10 mouse cellular contexts compared by ENCODE assay signal in the genomic region with DNA sequence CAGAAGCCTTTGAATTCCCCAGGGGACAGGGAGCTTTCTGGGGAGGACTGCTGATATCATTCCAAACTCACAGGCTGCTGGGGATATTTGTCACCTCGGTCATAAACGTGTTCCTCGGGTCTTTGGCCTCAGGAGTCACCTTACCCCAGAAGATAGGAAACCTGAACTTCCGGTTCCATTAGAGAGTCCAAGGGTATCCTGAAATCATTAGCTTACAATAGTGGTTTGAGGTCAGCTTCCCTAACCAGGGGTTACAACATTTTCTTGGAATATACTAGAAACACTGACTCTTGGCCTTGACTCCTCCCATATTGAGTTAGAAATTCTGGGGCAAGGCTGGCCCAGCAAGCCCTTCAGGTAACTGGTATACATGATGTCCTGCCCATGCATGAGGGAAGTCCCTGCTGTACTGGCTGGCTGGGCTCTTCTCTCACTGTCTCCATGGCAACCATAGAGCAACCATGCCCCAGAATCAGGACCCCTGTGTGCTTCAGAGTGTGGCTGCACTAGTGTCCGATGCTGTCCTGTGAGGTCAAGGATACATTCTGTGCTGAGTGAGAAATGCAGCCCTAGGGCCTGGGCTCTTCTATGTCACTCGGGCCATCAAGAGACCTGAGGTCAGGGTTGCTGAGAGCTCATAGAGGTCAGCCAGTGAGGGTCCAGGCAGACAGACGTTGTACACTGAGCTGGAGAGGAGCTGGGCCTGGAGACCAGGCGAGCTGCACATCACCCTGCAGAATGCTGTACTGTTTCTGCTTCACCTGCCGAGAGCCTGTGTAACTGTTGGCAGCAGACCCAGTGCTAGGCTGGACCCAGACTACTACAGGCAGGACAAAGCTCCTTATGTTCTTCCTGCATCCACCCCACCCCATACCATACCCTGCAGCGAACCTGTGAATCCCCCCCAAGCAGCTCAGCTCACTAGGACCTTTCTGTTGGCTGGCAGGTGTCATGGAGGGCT. TPM values are rescaled to one million over a fixed set of nuclear protein-coding genes. Genes with fewer than 3 reads are reported as not detected.
DNase-seq lines count a peak whose midpoint lies in the region; ATAC-seq and TF ChIP-seq lines count a peak whose summit lies in the region.
"Had no signal": no experiment of that assay in that cellular context is flagged by ENCODE, and none has a peak within 500 bp of the region (broad histone marks: within the 10 kb centered on the region; RNA-seq: fewer than 3 reads in every experiment).

No protein-coding gene starts in this region.

- H3K27me3 ChIP-seq in forebrain, embryonic 13.5 days, result no peaks in the 10 kb centered on the region
- no peaks in the 10 kb centered on the region for H3K27me3 ChIP-seq in forebrain, embryonic 11.5 days (ENCODE audit: control insufficient read depth, insufficient read depth, low read length)
- no peaks in the 10 kb centered on the region for H3K27me3 ChIP-seq in neural tube, embryonic 14.5 days (ENCODE audit: control insufficient read depth, insufficient read depth, low read length)
- H3K27me3 ChIP-seq in neural tube, embryonic 15.5 days (replicated peaks), result no peaks in the 10 kb centered on the region
- no peaks in the 10 kb centered on the region for H3K27me3 ChIP-seq in limb, embryonic 14.5 days (ENCODE audit: control insufficient read depth, insufficient read depth, low read length)
- H3K27me3 ChIP-seq in stomach, postnatal 0 days (ENCODE audit: control insufficient read depth, insufficient read depth, low read length), result no peaks in the 10 kb centered on the region
- H3K27me3 ChIP-seq: lung, embryonic 15.5 days had no signal

- peak; percentile 36; the same call in 1 of the 2 replicates for ATAC-seq in forebrain, embryonic 13.5 days
- ATAC-seq in forebrain, embryonic 11.5 days (replicated peaks; ENCODE audit: low FRiP score), result no peak
- peak; percentile 41; the same call in 1 of the 2 replicates for ATAC-seq in neural tube, embryonic 14.5 days (ENCODE audit: low read depth)
- no peak; the same call in 1 of the 2 replicates for ATAC-seq in neural tube, embryonic 15.5 days (ENCODE audit: low FRiP score)
- ATAC-seq in limb, embryonic 14.5 days (ENCODE audit: low FRiP score, low read depth), result 0 out of 2 replicates have a peak, but pooled peaks have one; percentile 16
- 0 out of 2 replicates have a peak, but pooled peaks have one; percentile 38 for ATAC-seq in stomach, postnatal 0 days (ENCODE audit: low FRiP score, low TSS enrichment)

- no peak for TF ChIP-seq CTCF in stomach, postnatal 0 days (IDR thresholded peaks at IDR 0.05; ENCODE audit: low read depth)

- H3K4me3 ChIP-seq in forebrain, embryonic 13.5 days, result no peak overlapping the region
- no peak overlapping the region for H3K4me3 ChIP-seq in forebrain, embryonic 11.5 days (ENCODE audit: low read depth, low read length)
- H3K4me3 ChIP-seq in neural tube, embryonic 14.5 days (ENCODE audit: low read depth, low read length), result no peak overlapping the region
- no peak overlapping the region for H3K4me3 ChIP-seq in neural tube, embryonic 15.5 days (replicated peaks)
- H3K4me3 ChIP-seq in limb, embryonic 14.5 days (replicated peaks; ENCODE audit: low read length), result no peak overlapping the region
- no peak overlapping the region for H3K4me3 ChIP-seq in stomach, postnatal 0 days (ENCODE audit: low read depth, low read length)
- H3K4me3 ChIP-seq: lung, embryonic 15.5 days had no signal

- DNase-seq in forebrain, embryonic 11.5 days (ENCODE audit: low spot score), result no peak
- no peak for DNase-seq in limb, embryonic 14.5 days (ENCODE audit: low spot score)
- DNase-seq in stomach, postnatal 0 days (ENCODE audit: low spot score), result no peak
- DNase-seq in urinary bladder, postnatal 25 days (ENCODE audit: low spot score), result no peak
- no peak for DNase-seq in layer of hippocampus, postnatal 25 days (ENCODE audit: extremely low spot score in 1 of 2, low spot score in 1 of 2)

- 75% methylated on average over 10 of the region's 10 CpGs for WGBS in forebrain, embryonic 13.5 days
- 74% methylated on average over 10 of the region's 10 CpGs for WGBS in forebrain, embryonic 11.5 days
- 68% methylated on average over 10 of the region's 10 CpGs for WGBS in neural tube, embryonic 14.5 days
- WGBS in neural tube, embryonic 15.5 days, result 64% methylated on average over 10 of the region's 10 CpGs
- WGBS in limb, embryonic 14.5 days, result 72% methylated on average over 10 of the region's 10 CpGs
- 49% methylated on average over 10 of the region's 10 CpGs for WGBS in stomach, postnatal 0 days

- no peak for TF ChIP-seq POLR2A in limb, embryonic 14.5 days (IDR thresholded peaks at IDR 0.05; ENCODE audit: borderline replicate concordance, extremely low read depth, insufficient read depth, insufficient read length)

- H3K36me3 ChIP-seq in forebrain, embryonic 13.5 days (ENCODE audit: poor library complexity, severe bottlenecking), result no peaks in the 10 kb centered on the region
- no peaks in the 10 kb centered on the region for H3K36me3 ChIP-seq in forebrain, embryonic 11.5 days (ENCODE audit: control insufficient read depth, insufficient read depth, low read length)
- no peaks in the 10 kb centered on the region for H3K36me3 ChIP-seq in neural tube, embryonic 14.5 days (ENCODE audit: control insufficient read depth, insufficient read depth, low read length)
- H3K36me3 ChIP-seq in neural tube, embryonic 15.5 days, result no peaks in the 10 kb centered on the region
- H3K36me3 ChIP-seq in limb, embryonic 14.5 days (ENCODE audit: control insufficient read depth, insufficient read depth, low read length), result no peaks in the 10 kb centered on the region
- no peaks in the 10 kb centered on the region for H3K36me3 ChIP-seq in stomach, postnatal 0 days (ENCODE audit: control insufficient read depth, insufficient read depth, low read length)
- H3K36me3 ChIP-seq: lung, embryonic 15.5 days had no signal

- H3K27ac ChIP-seq in forebrain, embryonic 13.5 days, result no peak overlapping the region
- no peak overlapping the region for H3K27ac ChIP-seq in forebrain, embryonic 11.5 days (ENCODE audit: low read depth, low read length)
- no peak overlapping the region for H3K27ac ChIP-seq in neural tube, embryonic 14.5 days (ENCODE audit: low read depth, low read length)
- no peak overlapping the region for H3K27ac ChIP-seq in neural tube, embryonic 15.5 days (replicated peaks)
- no peak overlapping the region for H3K27ac ChIP-seq in limb, embryonic 14.5 days (replicated peaks; ENCODE audit: low read depth, low read length)
- H3K27ac ChIP-seq in stomach, postnatal 0 days (replicated peaks), result no peak overlapping the region
- H3K27ac ChIP-seq: lung, embryonic 15.5 days had no signal

- H3K4me2 ChIP-seq in forebrain, embryonic 13.5 days, result no peak overlapping the region
- no peak overlapping the region for H3K4me2 ChIP-seq in forebrain, embryonic 11.5 days (ENCODE audit: low read depth, low read length, severe bottlenecking)
- no peak overlapping the region for H3K4me2 ChIP-seq in neural tube, embryonic 14.5 days (ENCODE audit: low read depth, low read length)
- H3K4me2 ChIP-seq in neural tube, embryonic 15.5 days, result no peak overlapping the region
- H3K4me2 ChIP-seq in limb, embryonic 14.5 days (replicated peaks; ENCODE audit: low read depth, low read length, severe bottlenecking), result no peak overlapping the region
- H3K4me2 ChIP-seq in stomach, postnatal 0 days (replicated peaks; ENCODE audit: low read depth), result no peak overlapping the region
- H3K4me2 ChIP-seq: lung, embryonic 15.5 days had no signal

- no peak overlapping the region for H3K9ac ChIP-seq in forebrain, embryonic 13.5 days
- no peak overlapping the region for H3K9ac ChIP-seq in forebrain, embryonic 11.5 days (ENCODE audit: low read length)
- no peak overlapping the region for H3K9ac ChIP-seq in neural tube, embryonic 14.5 days (replicated peaks; ENCODE audit: low read depth, low read length)
- no peak overlapping the region for H3K9ac ChIP-seq in neural tube, embryonic 15.5 days (replicated peaks)
- H3K9ac ChIP-seq in limb, embryonic 14.5 days (ENCODE audit: low read depth, low read length, severe bottlenecking), result no peak overlapping the region
- no peak overlapping the region for H3K9ac ChIP-seq in stomach, postnatal 0 days (ENCODE audit: low read length)
- H3K9ac ChIP-seq: lung, embryonic 15.5 days had no signal

- peaks cover 9% of the 10 kb centered on the region for H3K4me1 ChIP-seq in forebrain, embryonic 13.5 days
- 0 out of 2 replicates have a peak, but pooled peaks cover 2% of the 10 kb centered on the region for H3K4me1 ChIP-seq in forebrain, embryonic 11.5 days (replicated peaks; ENCODE audit: control insufficient read depth, insufficient read depth, low read length)
- no peaks in the 10 kb centered on the region for H3K4me1 ChIP-seq in neural tube, embryonic 14.5 days (ENCODE audit: control insufficient read depth, insufficient read depth, low read length)
- H3K4me1 ChIP-seq in neural tube, embryonic 15.5 days, result peaks cover 12% of the 10 kb centered on the region; the same call in 1 of the 2 replicates
- peaks cover 11% of the 10 kb centered on the region for H3K4me1 ChIP-seq in limb, embryonic 14.5 days (ENCODE audit: control insufficient read depth, insufficient read depth, low read length)
- no peaks in the 10 kb centered on the region for H3K4me1 ChIP-seq in stomach, postnatal 0 days (replicated peaks; ENCODE audit: control insufficient read depth, insufficient read depth)
- H3K4me1 ChIP-seq: lung, embryonic 15.5 days had no signal

- TF ChIP-seq EP300 in stomach, postnatal 0 days (optimal IDR thresholded peaks at IDR 0.05), result no peak

- H3K9me3 ChIP-seq in forebrain, embryonic 13.5 days (replicated peaks), result no peaks in the 10 kb centered on the region
- no peaks in the 10 kb centered on the region for H3K9me3 ChIP-seq in forebrain, embryonic 11.5 days (ENCODE audit: control insufficient read depth, low read length)
- no peaks in the 10 kb centered on the region for H3K9me3 ChIP-seq in neural tube, embryonic 14.5 days (ENCODE audit: control insufficient read depth, low read length)
- no peaks in the 10 kb centered on the region for H3K9me3 ChIP-seq in neural tube, embryonic 15.5 days (replicated peaks)
- H3K9me3 ChIP-seq in limb, embryonic 14.5 days (ENCODE audit: control insufficient read depth, low read length), result no peaks in the 10 kb centered on the region
- no peaks in the 10 kb centered on the region for H3K9me3 ChIP-seq in stomach, postnatal 0 days (ENCODE audit: control insufficient read depth, low read length)
- H3K9me3 ChIP-seq: lung, embryonic 15.5 days had no signal

RNA-seq across cellular contexts. Expression of a gene that starts 10.9 kb away (rescaled TPM):
- not detected in 2 replicates for polyA plus RNA-seq in forebrain, embryonic 13.5 days (2015; fragmentation: Nextera tagmentation; extraction: Ambion mirVana)
- not detected in 2 replicates for polyA plus RNA-seq in forebrain, embryonic 11.5 days (2014; fragmentation: Nextera tagmentation; extraction: Ambion mirVana)
- polyA plus RNA-seq in neural tube, embryonic 14.5 days (2014; fragmentation: Nextera tagmentation; extraction: Ambion mirVana), result not detected in 2 replicates
- polyA plus RNA-seq in neural tube, embryonic 15.5 days (2015; fragmentation: Nextera tagmentation; extraction: Ambion mirVana), result 0.05 and 0.17 TPM in 2 replicates
- 0.26 and 0.40 TPM in 2 replicates for polyA plus RNA-seq in limb, embryonic 14.5 days (2012; rRNA removed)
- 0.06 TPM in 1 of 2 replicates, not detected in the other for polyA plus RNA-seq in limb, embryonic 14.5 days (2014; fragmentation: Nextera tagmentation; extraction: Ambion mirVana)
- polyA plus RNA-seq in stomach, postnatal 0 days (2015; fragmentation: Nextera tagmentation; extraction: Ambion mirVana), result not detected in 2 replicates
- not detected for total RNA-seq in layer of hippocampus, postnatal 25 days (2021)
- total RNA-seq: hematopoietic stem cell, adult 5-6 weeks had no signal
- polyA plus RNA-seq: lung, embryonic 15.5 days had no signal

Comparison
In these comparisons a context has a peak if more than half of its experiments do, and no peak if none do; other contexts are left out.
1. ATAC-seq: peak in forebrain, embryonic 13.5 days (single experiment), neural tube, embryonic 14.5 days (single experiment), limb, embryonic 14.5 days (single experiment) and stomach, postnatal 0 days (single experiment); none in forebrain, embryonic 11.5 days (single experiment) and neural tube, embryonic 15.5 days (single experiment).